Mouse (Mus musculus) forebrain, embryonic 14.5 days (tissue): Measurements from ENCODE around the gene Gstp3. TPM values are rescaled to one million over a fixed set of nuclear protein-coding genes. Genes with fewer than 3 reads are reported as not detected.
A peak's percentile ranks its signal among the peaks of the same experiment; 100 is the strongest.
"Not testable (repeated sequence)": the region's sequence is repeated elsewhere in the genome, so short reads cannot be mapped to it uniquely, and the experiment has no call there.

Source experiments
- ATAC-seq: fragments of 200-750 bp; cut with Nextera tagmentation; 2 replicates; pipeline ENCODE4 v1.8.0; 2017; ENCODE audit warnings: mild to moderate bottlenecking, moderate library complexity
- DNase-seq: peaks from one replicate; pipeline ENCODE4 v3.0.0-alpha.2; 2015; ENCODE audit warnings: low spot score
- H3K27ac ChIP-seq: fragments of 300-500 bp; sonication (generic); 2 replicates; pipeline ENCODE4 v1.5.1; 2014; ENCODE audit warnings: low read depth, mild to moderate bottlenecking, control low read depth, low read length, moderate library complexity
- H3K27me3 ChIP-seq: fragments of 300-500 bp; sonication (generic); replicated peaks from 2 replicates; pipeline ENCODE4 v1.6.1; 2014; ENCODE audit warnings: low read length, control low read depth, mixed read lengths; ENCODE audit not compliant: control insufficient read depth, insufficient read depth
- H3K36me3 ChIP-seq: fragments of 300-500 bp; sonication (generic); 2 replicates; pipeline ENCODE4 v1.6.1; 2014; ENCODE audit warnings: low read length, control low read depth; ENCODE audit not compliant: control insufficient read depth, insufficient read depth
- H3K4me1 ChIP-seq: fragments of 300-500 bp; sonication (generic); 2 replicates; pipeline ENCODE4 v1.6.1; 2014; ENCODE audit warnings: antibody characterized with exemption, low read length, control low read depth; ENCODE audit not compliant: control insufficient read depth, insufficient read depth
- H3K4me2 ChIP-seq: fragments of 300-500 bp; sonication (generic); 2 replicates; pipeline ENCODE4 v1.6.1; 2014; ENCODE audit warnings: mild to moderate bottlenecking, control low read depth, low read length
- H3K4me3 ChIP-seq: fragments of 300-500 bp; sonication (generic); 2 replicates; pipeline ENCODE4 v1.5.1; 2014; ENCODE audit warnings: low read depth, low read length, control low read depth
- H3K9ac ChIP-seq: fragments of 300-500 bp; sonication (generic); 2 replicates; pipeline ENCODE4 v1.6.1; 2014; ENCODE audit warnings: mild to moderate bottlenecking, low read length, control low read depth, moderate library complexity
- H3K9me3 ChIP-seq: fragments of 300-500 bp; sonication (generic); replicated peaks from 2 replicates; pipeline ENCODE4 v1.6.1; 2016; ENCODE audit warnings: low read length, control low read depth, mixed read lengths; ENCODE audit not compliant: control insufficient read depth
- WGBS: fragments of 180-500 bp; shearing (Covaris S2); extraction: QIAGEN DNeasy Blood & Tissue Kit; methylation state at CpG from one replicate; pipeline ENCODE4 v1.1.7; 2014; 5-methylcytosine and 5-hydroxymethylcytosine counted together
- polyA plus RNA-seq: library from polyadenylated mRNA; unstranded; fragments of >200 nt; fragmentation: Nextera tagmentation; extraction: Ambion mirVana; gene quantifications from 2 replicates; pipeline ENCODE4 v1.2.1, GENCODE M21; 2014

The Gstp3 gene
- polyA plus RNA-seq, 1 experiment from 2014 or later: not detected

GRCm38 (mm10) chr19:4044109-4044508 lies 15.3 kb downstream of the Gstp3 start:
- ATAC-seq, H3K4me2 ChIP-seq, H3K27ac ChIP-seq, H3K4me1 ChIP-seq, H3K9me3 ChIP-seq, H3K4me3 ChIP-seq, H3K36me3 ChIP-seq, DNase-seq, H3K9ac ChIP-seq, H3K27me3 ChIP-seq: not testable (repeated sequence)
- 88% methylated on average over 5 of the region's 5 CpGs for WGBS

- WGBS: 77% methylated on average over 14 of the region's 14 CpGs
- Histone ChIP-seq H3K9ac (no peak overlapping the region), H3K36me3 (no peaks in the 10 kb centered on the region), H3K27me3 (no peaks in the 10 kb centered on the region), H3K4me2 (no peak overlapping the region), H3K4me3 (no peak overlapping the region), H3K27ac (no peak overlapping the region), H3K9me3 (no peaks in the 10 kb centered on the region), H3K4me1 (peaks cover 2% of the 10 kb centered on the region; the same call in 1 of the 2 replicates)
- DNase-seq: no peak
- ATAC-seq: no peak
These were observed 17.2 kb downstream of the Gstp3 start for GRCm38 (mm10) chr19:4042124-4042523.

- 84% methylated on average over 3 of the region's 4 CpGs for WGBS
- not testable (repeated sequence) for H3K9ac ChIP-seq, H3K27me3 ChIP-seq, H3K36me3 ChIP-seq, H3K4me3 ChIP-seq, H3K27ac ChIP-seq, H3K9me3 ChIP-seq, H3K4me2 ChIP-seq, DNase-seq, H3K4me1 ChIP-seq, ATAC-seq
These were observed 17.9 kb downstream of the Gstp3 start for GRCm38 (mm10) chr19:4041500-4041899.

- not testable (repeated sequence) for H3K4me2 ChIP-seq, H3K9ac ChIP-seq, ATAC-seq, H3K27ac ChIP-seq, H3K27me3 ChIP-seq, H3K36me3 ChIP-seq, H3K4me1 ChIP-seq, DNase-seq, H3K9me3 ChIP-seq, H3K4me3 ChIP-seq
- 86% methylated on average over 5 of the region's 5 CpGs for WGBS
These were observed 18.4 kb downstream of the Gstp3 start for GRCm38 (mm10) chr19:4040941-4041340.

- DNase-seq (peak; percentile 84), ATAC-seq (peak; percentile 91)
- Histone ChIP-seq H3K4me2 (peak within 1 kb of the TSS; percentile 67), H3K36me3 (0 out of 2 replicates have a peak, but pooled peaks cover 2% of the 10 kb centered on the region), H3K9me3 (no peaks in the 10 kb centered on the region), H3K4me1 (peaks cover 2% of the 10 kb centered on the region; the same call in 1 of the 2 replicates), H3K4me3 (peak within 1 kb of the TSS; percentile 55), H3K27ac (peak within 1 kb of the TSS; percentile 44; the same call in 1 of the 2 replicates), H3K27me3 (no peaks in the 10 kb centered on the region), H3K9ac (peak within 1 kb of the TSS; percentile 77)
- WGBS: under 1% methylated on average over 26 of the region's 26 CpGs
These were observed 21.6 kb downstream of the Gstp3 start, which contains the start of gene Gstp1 for GRCm38 (mm10) chr19:4037788-4038232. Gene Gstp1 (minus strand): TSS chr19:4037985.

- ATAC-seq: peak; percentile 36
- H3K27ac ChIP-seq: peak overlapping the region; percentile 44; the same call in 1 of the 2 replicates
- not testable (repeated sequence) for H3K36me3 ChIP-seq, DNase-seq, H3K9me3 ChIP-seq, H3K4me1 ChIP-seq, H3K27me3 ChIP-seq
- H3K4me3 ChIP-seq: peak overlapping the region; percentile 55
- peak overlapping the region; percentile 67 for H3K4me2 ChIP-seq
- H3K9ac ChIP-seq: peak overlapping the region; percentile 77
- 22% methylated on average over 7 of the region's 8 CpGs for WGBS
These were observed 22.1 kb downstream of the Gstp3 start for GRCm38 (mm10) chr19:4037154-4037787.

- ATAC-seq (no peak), DNase-seq (no peak)
- no peak overlapping the region for H3K27ac ChIP-seq
- 0 out of 2 replicates have a peak overlapping the region, but pooled peaks have one; percentile 3 for H3K4me2 ChIP-seq
- H3K9ac ChIP-seq: no peak overlapping the region
- H3K4me3 ChIP-seq: no peak overlapping the region
- H3K27me3 ChIP-seq: no peaks in the 10 kb centered on the region
- WGBS: 90% methylated on average over 12 of the region's 12 CpGs
- no peaks in the 10 kb centered on the region for H3K9me3 ChIP-seq
- peaks cover 2% of the 10 kb centered on the region; the same call in 1 of the 2 replicates for H3K4me1 ChIP-seq
- H3K36me3 ChIP-seq: 0 out of 2 replicates have a peak, but pooled peaks cover 2% of the 10 kb centered on the region
These were observed 22.9 kb downstream of the Gstp3 start for GRCm38 (mm10) chr19:4036327-4037045.

GRCm38 (mm10) chr19:4033742-4034141 lies 25.6 kb downstream of the Gstp3 start:
- Histone ChIP-seq H3K4me2 (no peak overlapping the region), H3K27ac (no peak overlapping the region), H3K4me3 (no peak overlapping the region), H3K4me1 (peaks cover 2% of the 10 kb centered on the region; the same call in 1 of the 2 replicates), H3K27me3 (no peaks in the 10 kb centered on the region), H3K9me3 (no peaks in the 10 kb centered on the region), H3K9ac (no peak overlapping the region), H3K36me3 (0 out of 2 replicates have a peak, but pooled peaks cover 2% of the 10 kb centered on the region)
- WGBS: 59% methylated on average over 5 of the region's 5 CpGs
- no peak for DNase-seq
- no peak for ATAC-seq
